Comparison of ENCODE assay signal across 8 mouse cellular contexts in genomic region chr16:10992090-10993031, GRCm38 (mm10).
DNase-seq lines count a peak whose midpoint lies in the region; ATAC-seq lines count a peak whose summit lies in the region.

No protein-coding gene starts in this region.

- H3K9ac ChIP-seq in forebrain, embryonic 15.5 days (replicated peaks) = peak overlapping the region; percentile 61
- peak overlapping the region; percentile 42 for H3K9ac ChIP-seq in hindbrain, embryonic 15.5 days
- peak overlapping the region; percentile 87 for H3K9ac ChIP-seq in liver, embryonic 13.5 days
- peak overlapping the region; percentile 48 for H3K9ac ChIP-seq in stomach, embryonic 15.5 days

- H3K36me3 ChIP-seq in forebrain, embryonic 15.5 days = 0 out of 2 replicates have a peak, but pooled peaks cover 2% of the 10 kb centered on the region
- no peaks in the 10 kb centered on the region for H3K36me3 ChIP-seq in hindbrain, embryonic 15.5 days
- no peaks in the 10 kb centered on the region for H3K36me3 ChIP-seq in liver, embryonic 13.5 days
- no peaks in the 10 kb centered on the region; the same call in 1 of the 2 replicates for H3K36me3 ChIP-seq in stomach, embryonic 15.5 days

- no peaks in the 10 kb centered on the region for H3K9me3 ChIP-seq in forebrain, embryonic 15.5 days
- H3K9me3 ChIP-seq in hindbrain, embryonic 15.5 days = peaks cover 3% of the 10 kb centered on the region; the same call in 1 of the 2 replicates
- no peaks in the 10 kb centered on the region for H3K9me3 ChIP-seq in liver, embryonic 13.5 days (replicated peaks)
- no peaks in the 10 kb centered on the region for H3K9me3 ChIP-seq in stomach, embryonic 15.5 days

- no peaks in the 10 kb centered on the region for H3K27me3 ChIP-seq in forebrain, embryonic 15.5 days
- H3K27me3 ChIP-seq in hindbrain, embryonic 15.5 days = no peaks in the 10 kb centered on the region
- no peaks in the 10 kb centered on the region for H3K27me3 ChIP-seq in liver, embryonic 13.5 days
- no peaks in the 10 kb centered on the region for H3K27me3 ChIP-seq in stomach, embryonic 15.5 days (replicated peaks)

- DNase-seq in cerebellum, postnatal 14 days = peak; percentile 19 to 21
- no peak for DNase-seq in cerebellum, adult 11-12 months
- peak; percentile 47 for DNase-seq in adrenal gland, adult 8-10 months
- peak; percentile 26 for DNase-seq in liver, embryonic 13.5 days

- ATAC-seq in forebrain, embryonic 15.5 days (replicated peaks) = peak; percentile 37
- peak; percentile 73 for ATAC-seq in hindbrain, embryonic 15.5 days (ENCODE audit: low FRiP score, low read depth)
- peak; percentile 18 for ATAC-seq in liver, embryonic 13.5 days (ENCODE audit: low read depth)
- peak; percentile 59 for ATAC-seq in monocyte, adult 5-6 weeks (replicated peaks; ENCODE audit: insufficient number of reproducible peaks, low FRiP score, low TSS enrichment, poor library complexity, severe bottlenecking)
- peak; percentile 32; the same call in 1 of the 2 replicates for ATAC-seq in stomach, embryonic 15.5 days (ENCODE audit: insufficient read depth, low FRiP score, low read depth)

- peak overlapping the region; percentile 85 for H3K4me2 ChIP-seq in forebrain, embryonic 15.5 days (replicated peaks)
- H3K4me2 ChIP-seq in hindbrain, embryonic 15.5 days = peak overlapping the region; percentile 77
- peak overlapping the region; percentile 99 for H3K4me2 ChIP-seq in liver, embryonic 13.5 days
- peak overlapping the region; percentile 59 for H3K4me2 ChIP-seq in stomach, embryonic 15.5 days

- H3K4me1 ChIP-seq in forebrain, embryonic 15.5 days = peaks cover 6% of the 10 kb centered on the region
- peaks cover 7% of the 10 kb centered on the region; the same call in 1 of the 2 replicates for H3K4me1 ChIP-seq in hindbrain, embryonic 15.5 days (replicated peaks)
- H3K4me1 ChIP-seq in liver, embryonic 13.5 days (replicated peaks) = peaks cover 37% of the 10 kb centered on the region
- peaks cover 14% of the 10 kb centered on the region for H3K4me1 ChIP-seq in stomach, embryonic 15.5 days

- 1% methylated on average over 50 of the region's 52 CpGs for WGBS in forebrain, embryonic 15.5 days
- under 1% methylated on average over 52 of the region's 52 CpGs for WGBS in hindbrain, embryonic 15.5 days
- under 1% methylated on average over 52 of the region's 52 CpGs for WGBS in liver, embryonic 13.5 days (ENCODE audit: insufficient replicate concordance)
- WGBS in stomach, embryonic 15.5 days = under 1% methylated on average over 52 of the region's 52 CpGs

- peak overlapping the region; percentile 49 for H3K27ac ChIP-seq in forebrain, embryonic 15.5 days (replicated peaks)
- H3K27ac ChIP-seq in hindbrain, embryonic 15.5 days (replicated peaks) = peak overlapping the region; percentile 68
- peak overlapping the region; percentile 73 for H3K27ac ChIP-seq in liver, embryonic 13.5 days
- H3K27ac ChIP-seq in stomach, embryonic 15.5 days = peak overlapping the region; percentile 89

- peak overlapping the region; percentile 59 for H3K4me3 ChIP-seq in forebrain, embryonic 15.5 days
- H3K4me3 ChIP-seq in hindbrain, embryonic 15.5 days = peak overlapping the region; percentile 72
- peak overlapping the region; percentile 77 for H3K4me3 ChIP-seq in liver, embryonic 13.5 days (replicated peaks)
- peak overlapping the region; percentile 67 for H3K4me3 ChIP-seq in stomach, embryonic 15.5 days (replicated peaks)

Comparison
In these comparisons a context has a peak if more than half of its experiments do, and no peak if none do; other contexts are left out.
1. ATAC-seq: peak in every context shown above with its lines; median percentile 73 in hindbrain, embryonic 15.5 days; 59 in monocyte, adult 5-6 weeks; 37 in forebrain, embryonic 15.5 days; 32 in stomach, embryonic 15.5 days; 18 in liver, embryonic 13.5 days.